Mouse (Mus musculus) bone marrow, adult 2 months (tissue): ENCODE results near the gene Tmem179b.

ENCODE experiments used
- CTCF ChIP-seq: fragments of 200-500 bp; IDR thresholded peaks from 2 replicates; pipeline ENCODE4 v1.5.1; 2011; ENCODE audit warnings: low read length, control low read depth; ENCODE audit not compliant: control insufficient read depth, insufficient read depth
- POLR2A ChIP-seq: fragments of 200-500 bp; IDR thresholded peaks from 2 replicates; pipeline ENCODE4 v1.6.1; 2011; ENCODE audit warnings: low read depth, mild to moderate bottlenecking, control low read depth, low read length, borderline replicate concordance; ENCODE audit not compliant: control insufficient read depth

- TF ChIP-seq CTCF: no peak; the same call in 1 of the 2 replicates
- TF ChIP-seq POLR2A: peak; percentile 97
Measured at GRCm38 (mm10) chr19:8756635-8757387, 17.5 kb downstream of the Tmem179b start, which contains the start of gene Nxf1.
